Mouse (Mus musculus) midbrain, embryonic 15.5 days (tissue): ENCODE data around the gene Zfp94. TPM values are rescaled to one million over a fixed set of nuclear protein-coding genes. Genes with fewer than 3 reads are reported as not detected.
"Not testable (repeated sequence)": the region's sequence is repeated elsewhere in the genome, so short reads cannot be mapped to it uniquely, and the experiment has no call there.

Source experiments
- ATAC-seq: fragments of 200-750 bp; cut with Nextera tagmentation; replicated peaks from 2 replicates; pipeline ENCODE4 v1.8.0; 2017; ENCODE audit warnings: moderate TSS enrichment
- H3K27ac ChIP-seq: fragments of 300-500 bp; sonication (generic); 2 replicates; pipeline ENCODE4 v1.5.1; 2015; ENCODE audit warnings: mild to moderate bottlenecking, inconsistent platforms
- H3K27me3 ChIP-seq: fragments of 300-500 bp; sonication (generic); replicated peaks from 2 replicates; pipeline ENCODE4 v1.6.1; 2015; ENCODE audit warnings: inconsistent platforms
- H3K36me3 ChIP-seq: fragments of 300-500 bp; sonication (generic); replicated peaks from 2 replicates; pipeline ENCODE4 v1.6.1; 2015; ENCODE audit warnings: inconsistent platforms
- H3K4me1 ChIP-seq: fragments of 300-500 bp; sonication (generic); 2 replicates; pipeline ENCODE4 v1.6.1; 2015; ENCODE audit warnings: inconsistent platforms
- H3K4me2 ChIP-seq: fragments of 300-500 bp; sonication (generic); 2 replicates; pipeline ENCODE4 v1.6.1; 2015; ENCODE audit warnings: inconsistent platforms, mild to moderate bottlenecking, moderate library complexity
- H3K4me3 ChIP-seq: fragments of 300-500 bp; sonication (generic); 2 replicates; pipeline ENCODE4 v1.5.1; 2015; ENCODE audit warnings: mild to moderate bottlenecking, inconsistent platforms
- H3K9ac ChIP-seq: fragments of 300-500 bp; sonication (generic); 2 replicates; pipeline ENCODE4 v1.6.1; 2015; ENCODE audit warnings: mild to moderate bottlenecking, inconsistent platforms
- H3K9me3 ChIP-seq: fragments of 300-500 bp; sonication (generic); 2 replicates; pipeline ENCODE4 v1.6.1; 2016; ENCODE audit warnings: inconsistent platforms
- WGBS: fragments of 180-500 bp; shearing (Covaris S2); methylation state at CpG from one replicate; pipeline ENCODE4 v1.1.7; 2015; ENCODE audit warnings: mixed read lengths; 5-methylcytosine and 5-hydroxymethylcytosine counted together
- polyA plus RNA-seq: library from polyadenylated mRNA; unstranded; fragments of >200 nt; fragmentation: Nextera tagmentation; extraction: Ambion mirVana; gene quantifications from 2 replicates; pipeline ENCODE4 v1.2.1, GENCODE M21; 2015

Gene Zfp94
- polyA plus RNA-seq, 1 experiment from 2014 or later = 23.6 TPM

DNA sequence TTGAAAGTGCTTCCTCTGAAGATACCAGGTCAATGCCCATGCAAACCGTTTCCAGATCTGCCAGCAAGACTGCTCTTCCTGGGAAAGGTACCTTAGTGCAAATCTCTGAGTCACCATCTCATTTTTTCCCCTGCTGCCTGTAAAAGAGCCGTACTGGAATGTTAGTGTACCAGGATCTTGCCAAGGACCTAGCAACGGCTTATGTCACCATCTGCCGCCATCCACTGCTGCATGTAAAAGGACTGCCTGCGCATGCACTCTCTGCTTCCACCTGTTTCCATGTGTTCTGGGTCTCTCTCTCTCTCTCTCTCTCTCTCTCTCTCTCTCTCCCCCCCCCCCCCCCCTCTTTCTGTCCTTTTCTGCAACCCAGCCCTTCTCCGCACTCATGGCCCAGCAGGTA, 28.0 kb downstream of the Zfp94 start:
- Histone ChIP-seq H3K4me1 (no peaks in the 10 kb centered on the region), H3K4me2 (no peak overlapping the region), H3K27ac (no peak overlapping the region), H3K27me3 (no peaks in the 10 kb centered on the region), H3K9me3 (no peaks in the 10 kb centered on the region), H3K9ac (no peak overlapping the region), H3K4me3 (no peak overlapping the region), H3K36me3 (peaks cover 48% of the 10 kb centered on the region)
- 89% methylated on average over 6 of the region's 6 CpGs for WGBS
- no peak for ATAC-seq

DNA sequence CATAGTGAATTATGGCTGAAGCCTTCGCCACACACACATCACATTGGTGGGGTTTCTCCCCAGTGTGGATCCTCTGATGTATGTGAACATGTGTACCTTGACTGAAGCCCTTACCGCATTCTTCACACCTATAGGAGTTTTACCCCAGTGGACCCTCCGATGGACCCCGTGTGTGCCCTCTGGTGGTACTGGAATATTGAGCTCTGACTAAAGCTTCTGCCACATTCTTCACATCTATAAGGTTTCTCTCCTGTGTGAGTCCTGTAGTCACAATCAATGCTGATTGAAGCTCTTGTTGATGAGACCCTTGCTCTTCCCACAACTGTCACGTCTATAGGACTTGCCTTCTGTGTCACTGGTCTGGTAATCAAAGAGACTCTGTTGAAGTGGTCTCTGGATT, 28.8 kb downstream of the Zfp94 start:
- H3K4me2 ChIP-seq = no peak overlapping the region
- WGBS = 83% methylated on average over 5 of the region's 5 CpGs
- no peak overlapping the region for H3K4me3 ChIP-seq
- no peaks in the 10 kb centered on the region for H3K27me3 ChIP-seq
- H3K36me3 ChIP-seq = peaks cover 42% of the 10 kb centered on the region
- H3K27ac ChIP-seq = no peak overlapping the region
- no peak for ATAC-seq
- no peak overlapping the region for H3K9ac ChIP-seq
- H3K9me3 ChIP-seq = no peaks in the 10 kb centered on the region
- H3K4me1 ChIP-seq = no peaks in the 10 kb centered on the region

DNA sequence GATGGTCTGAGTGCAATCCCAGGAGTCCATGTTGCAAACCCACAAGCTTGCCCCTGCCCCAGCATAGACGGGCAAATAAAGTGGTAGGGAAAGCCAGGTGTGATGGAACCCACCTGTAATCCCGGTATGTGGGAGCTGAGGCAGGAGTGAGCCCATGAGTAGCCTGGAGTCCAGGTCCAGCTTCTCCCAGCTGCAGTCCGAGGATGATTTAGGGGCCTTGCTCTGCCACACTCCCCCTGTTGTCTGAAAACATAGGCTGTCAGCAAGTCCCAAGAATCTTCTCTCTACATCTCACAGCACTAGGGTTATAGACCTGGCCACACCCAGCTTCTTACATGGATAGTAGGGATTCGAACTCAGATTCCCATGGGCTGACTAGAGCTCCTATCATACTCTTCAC, 29.6 kb downstream of the Zfp94 start:
- 83% methylated on average over 4 of the region's 4 CpGs for WGBS
- Histone ChIP-seq H3K4me3 (no peak overlapping the region), H3K9ac (no peak overlapping the region), H3K9me3 (no peaks in the 10 kb centered on the region), H3K27me3 (no peaks in the 10 kb centered on the region), H3K27ac (no peak overlapping the region), H3K36me3 (peaks cover 34% of the 10 kb centered on the region), H3K4me2 (no peak overlapping the region), H3K4me1 (no peaks in the 10 kb centered on the region)
- ATAC-seq = no peak

DNA sequence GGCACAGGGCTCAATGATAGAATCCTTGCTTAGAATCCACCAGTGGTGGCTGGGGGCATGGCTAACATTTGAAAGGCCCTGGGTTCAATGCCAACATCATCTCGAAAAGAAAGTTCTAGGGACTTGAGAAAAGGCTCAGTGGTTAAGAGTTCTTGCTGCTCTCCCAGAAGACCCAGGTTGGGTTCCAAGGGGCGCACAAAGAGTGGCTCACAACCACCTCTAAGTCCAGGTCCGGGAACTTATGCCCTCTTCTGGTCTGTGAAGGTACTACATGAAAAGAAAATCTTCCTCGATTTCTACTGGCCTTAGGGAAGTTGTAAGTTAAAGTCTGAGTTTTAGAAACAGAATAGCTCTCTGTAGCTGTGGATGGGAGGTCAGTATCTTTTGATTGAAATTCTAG, 30.4 kb downstream of the Zfp94 start:
- H3K9me3 ChIP-seq = no peaks in the 10 kb centered on the region
- no peaks in the 10 kb centered on the region for H3K27me3 ChIP-seq
- no peaks in the 10 kb centered on the region for H3K4me1 ChIP-seq
- no peak overlapping the region for H3K9ac ChIP-seq
- no peak overlapping the region for H3K4me2 ChIP-seq
- H3K27ac ChIP-seq = no peak overlapping the region
- 52% methylated on average over 4 of the region's 4 CpGs for whole genome bisulfite sequencing
- H3K36me3 ChIP-seq = peaks cover 26% of the 10 kb centered on the region
- no peak for ATAC-seq
- no peak overlapping the region for H3K4me3 ChIP-seq

DNA sequence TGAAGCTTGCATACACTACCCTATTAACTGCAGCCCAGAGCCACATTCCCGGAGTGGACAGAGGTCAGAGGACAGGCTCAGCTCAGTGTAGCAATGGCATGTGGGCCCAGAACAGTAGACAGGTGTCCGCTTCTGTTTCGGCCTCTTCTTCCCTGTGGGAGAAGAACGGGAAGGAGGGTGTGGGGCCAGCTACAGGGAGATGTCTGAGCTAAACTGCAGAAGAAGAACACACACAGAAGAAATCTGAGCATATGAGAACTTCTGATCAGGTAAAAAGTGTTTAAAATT, 35.7 kb downstream of the Zfp94 start:
- Histone ChIP-seq H3K36me3 (peaks cover 6% of the 10 kb centered on the region; the same call in 1 of the 2 replicates), H3K4me1 (no peaks in the 10 kb centered on the region), H3K27me3 (no peaks in the 10 kb centered on the region), H3K4me2 (no peak overlapping the region), H3K9me3 (no peaks in the 10 kb centered on the region), H3K4me3 (no peak overlapping the region), H3K27ac (no peak overlapping the region), H3K9ac (no peak overlapping the region)
- WGBS = 44% methylated on average over 4 of the region's 4 CpGs
- no peak for ATAC-seq

DNA sequence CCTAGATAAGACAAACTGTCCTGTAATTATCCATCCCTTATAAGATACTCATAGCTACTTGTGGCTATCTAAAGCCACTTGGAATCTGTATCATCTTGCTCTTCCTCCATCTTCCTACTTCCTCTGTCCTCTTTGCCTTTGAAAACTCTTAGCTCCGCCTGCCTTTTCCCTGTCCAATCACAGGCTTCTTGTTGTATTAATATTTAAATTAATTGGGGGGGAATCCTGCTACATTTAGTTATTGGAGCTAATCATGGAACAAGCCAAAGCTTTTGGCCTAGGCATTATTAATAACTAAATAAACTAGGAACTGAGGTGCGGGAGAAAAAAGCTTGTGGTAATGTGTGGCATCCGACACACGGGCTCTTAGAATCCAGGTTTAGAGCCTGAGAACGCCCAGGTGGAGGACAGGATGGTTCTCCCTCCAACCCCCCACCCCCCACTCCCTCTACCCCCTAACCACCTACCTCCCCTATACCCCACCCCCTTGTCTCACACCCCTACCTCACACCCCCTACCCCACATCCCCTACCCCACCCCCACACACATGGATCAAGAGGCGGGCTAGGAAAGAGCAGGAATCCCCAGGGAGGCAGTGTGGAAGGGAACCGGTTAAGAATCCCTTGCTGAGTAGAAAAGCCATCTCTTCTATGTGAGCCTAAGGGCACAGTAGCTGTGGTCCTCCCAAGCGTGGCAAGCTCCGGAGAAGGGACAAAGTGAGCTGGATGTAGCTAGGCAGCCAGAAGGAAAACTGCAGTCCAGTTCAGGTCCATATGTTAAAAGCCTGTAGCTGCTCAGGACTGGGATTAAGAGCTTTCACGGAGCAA, 36.2 kb downstream of the Zfp94 start:
- Histone ChIP-seq H3K9me3 (no peaks in the 10 kb centered on the region), H3K4me3 (no peak overlapping the region), H3K27me3 (no peaks in the 10 kb centered on the region), H3K27ac (no peak overlapping the region), H3K4me2 (no peak overlapping the region), H3K36me3 (peaks cover 8% of the 10 kb centered on the region; the same call in 1 of the 2 replicates), H3K4me1 (no peaks in the 10 kb centered on the region), H3K9ac (no peak overlapping the region)
- no peak for ATAC-seq
- WGBS = 49% methylated on average over 10 of the region's 10 CpGs

DNA sequence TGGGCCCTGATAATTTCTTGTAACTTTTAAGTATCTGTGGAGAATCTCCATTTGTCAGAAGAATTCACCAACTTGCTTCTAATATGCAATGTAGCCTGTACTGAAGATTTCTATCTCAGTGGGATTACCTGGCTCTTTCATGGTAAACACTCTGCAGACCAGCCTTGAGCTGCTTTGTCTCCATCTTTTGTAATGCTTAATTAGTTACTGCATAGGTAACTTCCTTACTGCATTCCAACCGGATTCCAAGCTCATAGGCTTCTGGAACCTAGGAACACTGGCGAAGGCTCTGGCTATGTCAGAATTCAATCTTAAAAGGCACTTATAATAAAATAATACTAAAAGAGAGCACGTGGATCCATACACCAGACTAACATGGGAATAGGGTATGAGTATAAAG, 37.7 kb downstream of the Zfp94 start:
- not testable (repeated sequence) for H3K4me1 ChIP-seq, H3K4me3 ChIP-seq, H3K27me3 ChIP-seq, ATAC-seq, H3K9me3 ChIP-seq, H3K27ac ChIP-seq, H3K4me2 ChIP-seq, H3K9ac ChIP-seq
- H3K36me3 ChIP-seq = peaks cover 18% of the 10 kb centered on the region
- WGBS = 89% methylated on average over 3 of the region's 3 CpGs

DNA sequence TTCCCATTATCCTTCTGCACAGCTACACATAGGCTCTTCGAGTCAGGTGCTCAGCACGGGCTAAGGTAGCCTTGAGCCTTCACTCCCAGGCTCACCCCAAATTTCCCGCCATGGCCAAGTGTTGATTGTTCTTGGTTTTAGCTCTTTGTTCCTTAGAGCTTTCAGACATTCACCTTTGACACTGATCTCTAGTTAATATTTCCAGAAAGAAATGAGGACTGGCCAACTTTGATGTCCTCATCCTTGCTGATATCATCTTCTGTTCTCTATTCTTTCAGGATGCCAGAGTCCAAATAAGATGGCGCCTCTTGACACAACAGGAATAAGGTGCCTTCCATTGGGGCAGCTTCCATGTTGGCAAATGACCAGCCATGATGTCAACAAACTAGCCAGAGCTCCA, 42.0 kb downstream of the Zfp94 start:
- ATAC-seq = no peak
- H3K27me3 ChIP-seq = no peaks in the 10 kb centered on the region
- H3K4me2 ChIP-seq = no peak overlapping the region
- H3K36me3 ChIP-seq = peaks cover 18% of the 10 kb centered on the region
- no peak overlapping the region for H3K27ac ChIP-seq
- peaks cover 12% of the 10 kb centered on the region for H3K4me1 ChIP-seq
- no peak overlapping the region for H3K9ac ChIP-seq
- H3K9me3 ChIP-seq = no peaks in the 10 kb centered on the region
- 91% methylated on average over 4 of the region's 4 CpGs for WGBS
- H3K4me3 ChIP-seq = no peak overlapping the region

DNA sequence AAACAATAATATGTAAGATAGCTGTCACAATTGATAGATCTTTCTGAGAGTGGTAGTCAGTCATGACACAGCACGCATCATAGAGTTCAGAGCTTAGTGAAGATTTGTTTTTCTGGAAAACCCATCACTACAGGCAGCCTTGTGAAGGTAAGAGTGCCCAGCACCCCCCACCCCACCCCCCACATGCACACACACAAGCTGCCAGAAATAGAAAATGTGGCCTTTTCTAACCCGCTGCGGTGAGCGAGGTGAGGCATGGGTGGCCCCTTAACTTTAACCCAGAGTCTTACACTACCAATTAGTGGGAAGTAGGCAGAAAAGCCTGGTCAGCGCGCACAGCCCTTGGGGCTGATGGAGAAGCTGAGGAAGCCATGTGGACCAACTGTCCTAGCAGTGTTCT, 45.3 kb downstream of the Zfp94 start:
- peaks cover 14% of the 10 kb centered on the region for H3K36me3 ChIP-seq
- no peak overlapping the region for H3K27ac ChIP-seq
- no peak overlapping the region for H3K9ac ChIP-seq
- peaks cover 12% of the 10 kb centered on the region for H3K4me1 ChIP-seq
- H3K27me3 ChIP-seq = no peaks in the 10 kb centered on the region
- H3K4me3 ChIP-seq = no peak overlapping the region
- H3K9me3 ChIP-seq = no peaks in the 10 kb centered on the region
- ATAC-seq = no peak
- WGBS = 98% methylated on average over 6 of the region's 6 CpGs
- H3K4me2 ChIP-seq = peak overlapping the region; percentile 94; the same call in 1 of the 2 replicates

DNA sequence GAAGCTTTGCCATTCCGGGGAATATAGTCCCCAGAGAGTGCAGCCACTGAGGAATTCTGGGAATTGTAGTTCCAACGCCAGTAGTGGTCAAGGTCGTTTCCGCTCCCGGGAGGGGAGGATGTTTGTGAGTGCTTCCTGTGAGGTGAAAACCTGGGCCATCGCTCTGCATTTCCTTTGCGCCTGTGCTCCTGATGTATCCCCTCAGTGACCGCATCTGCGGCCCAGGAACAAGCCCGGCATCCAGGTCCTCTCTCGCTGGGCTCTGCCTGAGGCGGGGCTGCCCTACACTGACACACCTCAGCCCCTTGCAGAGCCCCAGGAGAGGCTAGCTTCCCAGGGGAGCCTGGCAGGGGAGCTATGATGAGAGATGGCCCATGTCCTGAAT, 46.2 kb downstream of the Zfp94 start, which contains the start of gene Zfp93:
Gene Zfp93, plus strand, starts transcription at position 133 of the 385 bp plus-strand sequence.
- H3K27me3 ChIP-seq = no peaks in the 10 kb centered on the region

DNA sequence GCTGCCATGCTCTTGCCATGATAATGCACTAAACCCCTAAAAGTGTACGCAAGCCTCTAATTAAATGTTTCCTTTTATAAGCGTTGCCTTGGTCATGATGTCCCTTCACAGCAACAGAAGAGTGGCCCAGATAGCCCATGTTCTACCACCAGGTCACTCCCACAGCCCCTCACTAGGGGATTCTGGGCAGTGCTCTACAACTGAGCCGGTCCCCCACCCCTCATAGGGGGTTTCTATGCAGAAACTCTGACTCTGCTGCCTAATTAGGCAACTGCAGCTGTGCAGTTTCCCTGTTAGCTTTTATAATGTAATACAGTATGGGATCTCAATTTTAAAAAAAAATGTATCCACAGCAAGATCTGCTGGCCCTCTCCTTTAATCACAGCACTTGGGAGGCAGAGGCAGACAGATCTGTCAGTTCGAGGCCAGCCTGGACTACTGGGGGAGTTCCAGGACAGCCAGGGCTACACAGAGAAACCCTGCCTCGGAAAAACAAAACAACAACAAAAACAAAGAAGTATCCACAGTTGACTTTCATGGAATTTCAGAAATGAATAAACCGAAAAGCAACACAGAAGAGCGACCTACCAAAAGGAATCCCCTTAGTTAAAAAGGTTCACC, 46.7 kb downstream of the Zfp94 start:
- WGBS = 38% methylated on average over 7 of the region's 7 CpGs
- peak; percentile 75 for ATAC-seq
- H3K27ac ChIP-seq = peak overlapping the region; percentile 86

More for the DNA sequence above, 46.2 kb downstream of the Zfp94 start, which contains the start of gene Zfp93:
- Histone ChIP-seq H3K4me3 (peak within 1 kb of the TSS; percentile 72), H3K9ac (peak within 1 kb of the TSS; percentile 92), H3K4me2 (peak within 1 kb of the TSS; percentile 94), H3K9me3 (no peaks in the 10 kb centered on the region), H3K36me3 (peaks cover 11% of the 10 kb centered on the region), H3K4me1 (peaks cover 12% of the 10 kb centered on the region), H3K27ac (peak within 1 kb of the TSS; percentile 86)
- peak; percentile 95 for ATAC-seq
- WGBS = under 1% methylated on average over 12 of the region's 12 CpGs

DNA sequence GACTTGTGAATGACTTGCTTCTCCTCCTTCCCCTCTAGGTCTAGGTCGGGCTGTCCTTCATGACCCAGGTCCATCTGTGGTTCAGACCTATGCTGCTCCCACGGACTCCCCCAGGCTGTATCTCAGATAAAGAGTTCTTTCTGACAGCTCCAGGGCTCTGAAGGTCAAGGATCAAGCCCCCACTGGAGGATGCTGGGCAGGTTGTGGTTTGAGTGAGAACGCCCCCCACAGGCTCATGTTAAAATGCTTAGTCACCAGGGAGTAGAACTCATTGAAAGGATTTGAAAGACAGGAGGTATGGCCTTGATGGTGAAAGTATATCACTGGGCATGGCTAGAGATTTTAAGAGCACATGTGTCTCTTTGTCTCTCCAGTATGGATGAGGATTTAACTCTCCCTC, 47.2 kb downstream of the Zfp94 start:
- no peaks in the 10 kb centered on the region for H3K9me3 ChIP-seq
- peaks cover under 1% of the 10 kb centered on the region for H3K36me3 ChIP-seq
- no peak overlapping the region for H3K9ac ChIP-seq
- peak overlapping the region; percentile 72; the same call in 1 of the 2 replicates for H3K4me3 ChIP-seq
- H3K27me3 ChIP-seq = no peaks in the 10 kb centered on the region
- ATAC-seq = 0 out of 2 replicates have a peak, but pooled peaks have one; percentile 15
- peaks cover 12% of the 10 kb centered on the region for H3K4me1 ChIP-seq
- 86% methylated on average over 3 of the region's 3 CpGs for WGBS
- no peak overlapping the region; the same call in 1 of the 2 replicates for H3K4me2 ChIP-seq
- H3K27ac ChIP-seq = no peak overlapping the region

More for the DNA sequence above, 46.7 kb downstream of the Zfp94 start:
- H3K27me3 ChIP-seq = no peaks in the 10 kb centered on the region
- peaks cover 5% of the 10 kb centered on the region for H3K36me3 ChIP-seq
- H3K4me2 ChIP-seq = peak overlapping the region; percentile 94
- peak overlapping the region; percentile 72 for H3K4me3 ChIP-seq
- peaks cover 12% of the 10 kb centered on the region for H3K4me1 ChIP-seq
- no peaks in the 10 kb centered on the region for H3K9me3 ChIP-seq
- peak overlapping the region; percentile 92 for H3K9ac ChIP-seq
